Mouse (Mus musculus): ENCODE measurements around the gene Ap2s1.

- no peak for TF ChIP-seq TAL1 (IDR thresholded peaks at IDR 0.05; ENCODE audit: low read length)
- no peak for TF ChIP-seq GATA1 (IDR thresholded peaks at IDR 0.05; ENCODE audit: low read length)
These were observed 46.3 kb downstream of the Ap2s1 start for GRCm38 (mm10) chr7:16784498-16784976.

Measured in erythroblast, embryonic 14.5 days (primary cell).